Mouse (Mus musculus) embryonic facial prominence, embryonic 11.5 days (tissue): ENCODE results near the gene Synpo2. TPM values are rescaled to one million over a fixed set of nuclear protein-coding genes. Genes with fewer than 3 reads are reported as not detected.

Source experiments
- ATAC-seq: fragments of 200-750 bp; cut with Nextera tagmentation; replicated peaks from 2 replicates; pipeline ENCODE4 v1.8.0; 2017; ENCODE audit warnings: low read depth; ENCODE audit not compliant: insufficient number of reproducible peaks, low FRiP score, low TSS enrichment
- DNase-seq: peaks from one replicate; pipeline ENCODE4 v3.0.0-alpha.2; 2015; ENCODE audit warnings: low spot score
- H3K27ac ChIP-seq: fragments of 300-500 bp; sonication (generic); replicated peaks from 2 replicates; pipeline ENCODE4 v1.5.1; 2014; ENCODE audit warnings: mild to moderate bottlenecking, low read depth, low read length, control low read depth
- H3K27me3 ChIP-seq: fragments of 300-500 bp; sonication (generic); 2 replicates; pipeline ENCODE4 v1.6.1; 2014; ENCODE audit warnings: mild to moderate bottlenecking, low read length, moderate library complexity, mixed read lengths; ENCODE audit not compliant: control insufficient read depth, insufficient read depth
- H3K36me3 ChIP-seq: fragments of 300-500 bp; sonication (generic); replicated peaks from 2 replicates; pipeline ENCODE4 v1.6.1; 2014; ENCODE audit warnings: low read depth, mild to moderate bottlenecking, low read length, moderate library complexity, mixed read lengths; ENCODE audit not compliant: control insufficient read depth, insufficient read depth
- H3K4me1 ChIP-seq: fragments of 300-500 bp; sonication (generic); 2 replicates; pipeline ENCODE4 v1.6.1; 2014; ENCODE audit warnings: low read length, mixed read lengths; ENCODE audit not compliant: control insufficient read depth, insufficient read depth
- H3K4me2 ChIP-seq: fragments of 300-500 bp; sonication (generic); 2 replicates; pipeline ENCODE4 v1.6.1; 2014; ENCODE audit warnings: low read depth, mild to moderate bottlenecking, control low read depth, low read length, moderate library complexity
- H3K4me3 ChIP-seq: fragments of 300-500 bp; sonication (generic); 2 replicates; pipeline ENCODE4 v1.5.1; 2014; ENCODE audit warnings: low read depth, low read length, control low read depth
- H3K9ac ChIP-seq: fragments of 300-500 bp; sonication (generic); replicated peaks from 2 replicates; pipeline ENCODE4 v1.6.1; 2014; ENCODE audit warnings: mild to moderate bottlenecking, control low read depth, low read length
- H3K9me3 ChIP-seq: fragments of 300-500 bp; sonication (generic); replicated peaks from 2 replicates; pipeline ENCODE4 v1.6.1; 2016; ENCODE audit warnings: mild to moderate bottlenecking, low read length, inconsistent platforms, mixed read lengths; ENCODE audit not compliant: control insufficient read depth
- WGBS: fragments of 180-500 bp; shearing (Covaris S2); extraction: QIAGEN DNeasy Blood & Tissue Kit; methylation state at CpG from one replicate; pipeline ENCODE4 v1.1.7; 2014; 5-methylcytosine and 5-hydroxymethylcytosine counted together
- polyA plus RNA-seq: library from polyadenylated mRNA; unstranded; fragments of >200 nt; fragmentation: Nextera tagmentation; extraction: Ambion mirVana; gene quantifications from 2 replicates; pipeline ENCODE4 v1.2.1, GENCODE M21; 2014

Gene Synpo2
- polyA plus RNA-seq, 1 experiment from 2014 or later: 6.5 TPM

DNA sequence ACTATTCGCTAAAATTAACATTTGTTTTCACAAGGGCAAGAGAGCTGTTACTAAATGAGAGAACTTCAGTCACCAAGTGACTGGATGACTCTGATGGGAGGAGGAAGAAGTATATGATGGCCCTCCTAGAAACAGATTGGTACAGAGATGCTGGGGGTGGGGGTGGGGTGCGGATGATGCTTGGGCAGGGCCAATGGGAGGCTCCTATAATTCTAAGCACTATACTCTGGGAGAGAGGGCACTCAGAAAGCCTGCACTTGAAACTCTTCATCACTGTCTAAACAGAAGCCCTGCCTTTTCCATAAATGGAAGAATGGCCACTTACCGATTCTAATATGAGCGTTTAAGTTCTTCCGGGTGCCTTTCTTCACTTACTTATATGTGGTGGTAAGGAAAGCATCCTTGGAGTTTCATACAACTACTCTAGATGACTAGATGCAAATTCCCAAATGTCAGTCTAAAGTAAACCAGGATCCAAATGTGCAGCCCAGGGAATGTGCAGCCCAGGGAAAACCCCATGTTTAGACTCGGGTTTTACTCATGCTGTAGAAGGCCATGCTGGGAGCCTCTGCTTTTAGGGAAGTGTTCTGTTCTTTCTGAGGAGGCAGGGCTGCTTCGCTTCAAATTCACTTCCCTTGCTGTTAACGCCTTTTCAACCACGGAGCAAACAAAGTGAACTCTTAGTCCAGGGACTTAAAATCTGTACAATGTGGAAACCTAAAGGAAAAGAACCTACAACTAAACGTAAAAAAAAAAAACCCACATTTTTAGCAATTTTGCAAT, 86.4 kb downstream of the Synpo2 start:
- DNase-seq: no peak
- no peak for ATAC-seq
- Histone ChIP-seq H3K27ac (no peak overlapping the region), H3K9me3 (no peaks in the 10 kb centered on the region), H3K4me2 (no peak overlapping the region), H3K36me3 (no peaks in the 10 kb centered on the region), H3K9ac (no peak overlapping the region), H3K4me3 (no peak overlapping the region), H3K4me1 (no peaks in the 10 kb centered on the region), H3K27me3 (no peaks in the 10 kb centered on the region; the same call in 1 of the 2 replicates)
- 78% methylated on average over 10 of the region's 10 CpGs for WGBS

DNA sequence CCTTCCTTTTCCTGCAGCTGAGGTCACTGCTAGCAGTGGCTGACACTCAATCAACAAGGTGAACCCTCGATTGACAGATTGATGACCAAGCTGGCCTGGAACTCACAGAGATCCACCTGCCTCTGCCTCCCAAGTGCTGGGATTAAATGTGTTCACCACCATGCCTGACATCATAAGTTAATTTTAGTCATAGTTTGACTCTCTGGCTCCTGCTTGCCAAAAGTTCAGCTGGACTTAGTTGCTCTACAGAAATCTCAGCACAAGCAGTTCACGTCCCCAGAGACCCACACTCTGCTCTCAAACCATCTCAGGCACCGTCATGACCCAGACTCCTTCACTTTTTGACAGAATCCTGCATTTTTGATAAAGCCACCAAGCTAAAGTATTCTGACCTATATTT, 87.3 kb downstream of the Synpo2 start:
- H3K4me2 ChIP-seq: no peak overlapping the region
- ATAC-seq (no peak), DNase-seq (no peak)
- 80% methylated on average over 3 of the region's 3 CpGs for whole genome bisulfite sequencing
- H3K9ac ChIP-seq: no peak overlapping the region
- H3K4me1 ChIP-seq: no peaks in the 10 kb centered on the region
- H3K36me3 ChIP-seq: no peaks in the 10 kb centered on the region
- no peaks in the 10 kb centered on the region for H3K9me3 ChIP-seq
- no peaks in the 10 kb centered on the region for H3K27me3 ChIP-seq
- H3K27ac ChIP-seq: no peak overlapping the region
- no peak overlapping the region for H3K4me3 ChIP-seq

DNA sequence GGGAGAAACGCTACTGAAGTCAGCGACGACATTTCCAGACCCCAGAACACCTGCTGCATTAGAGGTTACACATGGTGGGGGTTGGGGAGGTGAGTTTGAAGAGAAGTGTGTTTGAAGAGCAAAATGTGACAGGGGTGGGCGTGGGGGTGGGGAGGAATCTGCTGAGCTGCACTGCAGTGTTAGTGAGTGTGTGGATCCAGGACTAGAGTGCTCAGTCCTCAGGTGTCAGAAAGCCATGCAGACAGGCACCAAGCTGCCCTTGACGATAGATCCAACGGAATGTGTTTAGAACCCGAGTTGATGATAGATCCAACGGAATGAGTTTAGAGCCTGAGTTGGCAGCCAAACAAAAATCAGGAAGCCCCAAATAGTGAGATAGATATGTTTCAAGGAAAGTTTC, 89.4 kb downstream of the Synpo2 start:
- Histone ChIP-seq H3K9ac (no peak overlapping the region), H3K4me2 (no peak overlapping the region), H3K27me3 (no peaks in the 10 kb centered on the region), H3K4me3 (no peak overlapping the region), H3K36me3 (no peaks in the 10 kb centered on the region), H3K9me3 (no peaks in the 10 kb centered on the region), H3K4me1 (no peaks in the 10 kb centered on the region), H3K27ac (no peak overlapping the region)
- 87% methylated on average over 8 of the region's 8 CpGs for WGBS
- ATAC-seq (no peak), DNase-seq (no peak)

DNA sequence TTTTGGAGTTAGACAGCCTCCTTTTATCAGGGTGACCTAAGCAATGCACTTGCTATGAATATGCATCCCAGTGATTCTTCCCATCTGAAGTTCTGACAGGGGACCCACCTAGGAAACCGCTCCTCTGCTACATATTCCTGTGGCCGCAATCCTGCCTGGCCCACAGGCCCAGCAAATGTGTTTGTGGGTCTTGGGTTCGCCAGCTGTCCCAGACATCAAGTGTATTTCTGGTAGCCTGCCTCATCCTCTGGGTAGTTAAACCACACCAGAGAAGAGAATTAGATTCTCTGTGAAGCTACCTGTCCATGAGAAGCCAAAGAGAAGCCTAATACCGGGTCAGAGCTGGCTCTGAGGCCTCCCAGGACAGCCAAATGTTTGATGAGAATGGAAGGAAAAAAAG, 90.0 kb downstream of the Synpo2 start:
- no peaks in the 10 kb centered on the region for H3K4me1 ChIP-seq
- no peak overlapping the region for H3K9ac ChIP-seq
- no peaks in the 10 kb centered on the region for H3K9me3 ChIP-seq
- ATAC-seq (no peak), DNase-seq (no peak)
- H3K27ac ChIP-seq: no peak overlapping the region
- H3K36me3 ChIP-seq: no peaks in the 10 kb centered on the region
- WGBS: 84% methylated on average over 4 of the region's 4 CpGs
- H3K4me2 ChIP-seq: no peak overlapping the region
- no peak overlapping the region for H3K4me3 ChIP-seq
- H3K27me3 ChIP-seq: no peaks in the 10 kb centered on the region

DNA sequence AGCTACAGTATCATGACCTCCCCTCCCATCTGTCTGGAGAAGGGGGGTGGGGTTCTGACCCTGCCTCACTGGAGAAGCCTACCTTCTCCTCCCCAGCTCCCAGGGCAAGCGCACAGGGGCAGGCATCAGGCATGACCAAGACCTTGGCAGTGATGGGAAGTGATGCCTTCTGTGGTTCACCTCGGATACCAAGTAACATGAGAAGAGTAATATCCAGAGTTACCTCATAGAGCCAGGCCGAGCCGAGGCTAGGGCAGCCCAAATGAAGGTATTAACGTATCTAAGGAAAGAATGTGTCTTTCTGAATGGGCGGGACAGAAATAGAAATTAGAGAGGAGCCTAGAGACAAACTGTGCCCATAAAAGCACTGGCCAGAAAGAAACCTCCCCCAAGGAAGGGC, 92.5 kb downstream of the Synpo2 start:
- ATAC-seq (no peak), DNase-seq (no peak)
- WGBS: 79% methylated on average over 6 of the region's 6 CpGs

DNA sequence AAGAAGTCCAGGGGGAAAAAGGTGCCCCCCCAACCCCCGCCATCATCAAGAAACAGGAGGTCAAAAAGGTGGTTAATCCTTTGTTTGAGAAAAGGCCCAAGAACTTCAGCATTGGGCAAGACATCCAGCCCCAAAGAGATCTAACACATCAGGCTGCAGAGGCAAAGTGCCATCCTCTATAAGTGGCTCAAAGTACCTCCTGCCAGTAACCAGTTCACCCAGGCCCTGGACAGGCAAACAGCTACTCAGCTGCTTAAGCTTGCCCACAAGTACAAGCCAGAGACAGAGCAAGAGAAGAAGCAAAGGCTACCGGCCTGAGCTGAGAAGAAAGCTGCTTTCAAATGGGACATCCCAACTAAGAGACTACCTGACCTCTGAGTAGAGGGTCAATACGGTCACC, 93.7 kb downstream of the Synpo2 start:
- DNase-seq (no peak), ATAC-seq (no peak)
- Histone ChIP-seq H3K4me2 (no peak overlapping the region), H3K4me1 (no peaks in the 10 kb centered on the region), H3K9me3 (no peaks in the 10 kb centered on the region), H3K9ac (no peak overlapping the region), H3K27ac (no peak overlapping the region), H3K27me3 (no peaks in the 10 kb centered on the region), H3K4me3 (no peak overlapping the region), H3K36me3 (no peaks in the 10 kb centered on the region)
- WGBS: 83% methylated on average over 3 of the region's 3 CpGs

More for the DNA sequence above, 92.5 kb downstream of the Synpo2 start:
- Histone ChIP-seq H3K9ac (no peak overlapping the region), H3K4me2 (no peak overlapping the region), H3K4me1 (no peaks in the 10 kb centered on the region), H3K27ac (no peak overlapping the region), H3K4me3 (no peak overlapping the region), H3K36me3 (no peaks in the 10 kb centered on the region), H3K9me3 (no peaks in the 10 kb centered on the region), H3K27me3 (no peaks in the 10 kb centered on the region)

DNA sequence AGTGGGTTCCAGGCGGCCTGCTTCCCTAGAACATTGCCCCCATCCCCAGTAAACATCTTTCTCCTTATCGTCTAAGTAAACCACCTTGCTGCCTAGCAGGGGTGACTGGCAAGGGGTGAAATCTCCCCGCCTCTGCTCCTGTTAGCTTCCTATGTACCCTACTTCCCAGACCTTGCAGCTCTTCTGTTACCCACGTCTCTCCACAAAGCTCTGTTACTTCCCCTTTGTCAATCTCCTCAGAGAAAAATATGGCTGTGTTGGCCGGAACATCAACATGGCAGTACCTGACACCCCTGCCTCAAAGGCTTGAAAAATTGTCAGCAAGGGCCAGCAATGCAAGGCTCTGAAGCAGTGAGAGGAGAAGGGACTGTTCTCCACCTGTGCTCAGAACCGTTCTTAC, 94.9 kb downstream of the Synpo2 start:
- H3K4me3 ChIP-seq: no peak overlapping the region
- no peak overlapping the region for H3K27ac ChIP-seq
- H3K4me2 ChIP-seq: no peak overlapping the region
- H3K9me3 ChIP-seq: no peaks in the 10 kb centered on the region
- ATAC-seq (no peak), DNase-seq (no peak)
- no peaks in the 10 kb centered on the region for H3K36me3 ChIP-seq
- 83% methylated on average over 6 of the region's 6 CpGs for WGBS
- H3K9ac ChIP-seq: no peak overlapping the region
- H3K4me1 ChIP-seq: no peaks in the 10 kb centered on the region
- no peaks in the 10 kb centered on the region for H3K27me3 ChIP-seq

DNA sequence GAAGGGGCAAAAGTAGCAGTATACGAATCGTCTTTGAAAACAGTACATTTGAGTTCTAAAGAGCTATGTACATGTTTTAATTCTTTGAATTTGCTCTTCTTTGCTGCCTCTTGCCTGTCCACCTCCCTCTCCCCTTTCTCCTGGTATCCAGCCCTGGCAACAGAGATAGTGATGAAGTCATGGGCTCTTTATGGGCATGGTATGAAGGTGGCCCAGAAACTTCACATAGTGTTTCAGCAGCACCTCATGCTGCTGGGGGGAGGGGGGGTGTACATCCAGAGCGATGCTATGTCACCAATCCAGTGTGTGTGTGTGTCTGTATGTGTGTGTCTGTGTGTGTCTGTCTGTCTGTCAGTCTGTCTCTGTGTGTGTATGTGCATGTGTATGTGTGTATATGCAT, 95.8 kb downstream of the Synpo2 start:
- no peak overlapping the region for H3K9ac ChIP-seq
- no peaks in the 10 kb centered on the region for H3K9me3 ChIP-seq
- no peak for ATAC-seq
- no peak overlapping the region for H3K4me2 ChIP-seq
- H3K4me3 ChIP-seq: no peak overlapping the region
- no peaks in the 10 kb centered on the region for H3K36me3 ChIP-seq
- 91% methylated on average over 3 of the region's 3 CpGs for WGBS
- no peak overlapping the region for H3K27ac ChIP-seq
- H3K4me1 ChIP-seq: no peaks in the 10 kb centered on the region
- no peaks in the 10 kb centered on the region for H3K27me3 ChIP-seq
- DNase-seq: no peak
